Mouse (Mus musculus): Measurements from ENCODE around the gene Nemp1. TPM values are rescaled to one million over a fixed set of nuclear protein-coding genes. Genes with fewer than 3 reads are reported as not detected.

Gene Nemp1
- total RNA-seq, 2 experiments from 2014 or later = 6.5 to 7.3 TPM

- peak; percentile 50 to 56 for DNase-seq
Measured at GRCm38 (mm10) chr10:127671276-127671675, 4.6 kb downstream of the Nemp1 start.

- DNase-seq = no peak
Measured at GRCm38 (mm10) chr10:127674046-127674655, 7.5 kb downstream of the Nemp1 start.

GRCm38 (mm10) chr10:127674794-127675522 lies 8.3 kb downstream of the Nemp1 start:
- peak; percentile 81 to 91 for DNase-seq

- no peak for DNase-seq
Measured at GRCm38 (mm10) chr10:127675859-127676398, 9.2 kb downstream of the Nemp1 start.

GRCm38 (mm10) chr10:127676691-127677548 lies 10.2 kb downstream of the Nemp1 start:
- DNase-seq = peak; percentile 93 to 95

- peak; percentile 67 to 79 for DNase-seq
Measured at GRCm38 (mm10) chr10:127677591-127678336, 11.1 kb downstream of the Nemp1 start.

GRCm38 (mm10) chr10:127679208-127679607 lies 12.5 kb downstream of the Nemp1 start:
- DNase-seq = no peak

- DNase-seq = no peak
Measured at GRCm38 (mm10) chr10:127679881-127680280, 13.2 kb downstream of the Nemp1 start.

GRCm38 (mm10) chr10:127682886-127683285 lies 16.2 kb downstream of the Nemp1 start:
- no peak for DNase-seq

GRCm38 (mm10) chr10:127691053-127691452 lies 24.4 kb downstream of the Nemp1 start:
- DNase-seq = no peak

- DNase-seq = peak in 1 of 2 experiments; percentile 28
Measured at GRCm38 (mm10) chr10:127694636-127695035, 27.9 kb downstream of the Nemp1 start.

GRCm38 (mm10) chr10:127695775-127696174 lies 29.1 kb downstream of the Nemp1 start:
- DNase-seq = peak; percentile 58 to 74

GRCm38 (mm10) chr10:127698966-127699365 lies 32.3 kb downstream of the Nemp1 start:
- DNase-seq = peak; percentile 78 to 83

GRCm38 (mm10) chr10:127703299-127703698 lies 36.6 kb downstream of the Nemp1 start:
- DNase-seq = no peak

- DNase-seq = no peak
Measured at GRCm38 (mm10) chr10:127704293-127704692, 37.6 kb downstream of the Nemp1 start.

GRCm38 (mm10) chr10:127704766-127705220 lies 38.1 kb downstream of the Nemp1 start, which contains the start of gene Myo1a:
TSS of gene Myo1a (plus strand) at chr10:127705170.
- no peak for DNase-seq

- DNase-seq = no peak
Measured at GRCm38 (mm10) chr10:127705783-127706182, 39.1 kb downstream of the Nemp1 start.

- peak; percentile 87 to 88 for DNase-seq
Measured at GRCm38 (mm10) chr10:127707721-127708120, 41.0 kb downstream of the Nemp1 start.

- peak in 1 of 2 experiments; percentile 10 for DNase-seq
Measured at GRCm38 (mm10) chr10:127708850-127709370, 42.2 kb downstream of the Nemp1 start.

GRCm38 (mm10) chr10:127710331-127710730 lies 43.6 kb downstream of the Nemp1 start:
- DNase-seq = no peak

- DNase-seq = no peak
Measured at GRCm38 (mm10) chr10:127712736-127713135, 46.0 kb downstream of the Nemp1 start.
